Mouse (Mus musculus): ENCODE measurements around the gene 1700088E04Rik. TPM values are rescaled to one million over a fixed set of nuclear protein-coding genes. Genes with fewer than 3 reads are reported as not detected.

1700088E04Rik gene
- 10 to 100 TPM; 12.4 to 13.5 TPM for total RNA-seq (2021)
- long read RNA-seq, experiment 1, partial matches to known transcripts: 1 of 6 reads
- long read RNA-seq, experiment 1, other reads (novel, unspliced or antisense): 0 of 6 reads
- long read RNA-seq, experiment 2, transcript 1700088E04Rik-211 (6 exons, 691 nt): major isoform, 6 of 13 reads
- long read RNA-seq, experiment 2, partial matches to known transcripts: 1 of 13 reads
- long read RNA-seq, experiment 2, other reads (novel, unspliced or antisense): 3 of 13 reads

DNA sequence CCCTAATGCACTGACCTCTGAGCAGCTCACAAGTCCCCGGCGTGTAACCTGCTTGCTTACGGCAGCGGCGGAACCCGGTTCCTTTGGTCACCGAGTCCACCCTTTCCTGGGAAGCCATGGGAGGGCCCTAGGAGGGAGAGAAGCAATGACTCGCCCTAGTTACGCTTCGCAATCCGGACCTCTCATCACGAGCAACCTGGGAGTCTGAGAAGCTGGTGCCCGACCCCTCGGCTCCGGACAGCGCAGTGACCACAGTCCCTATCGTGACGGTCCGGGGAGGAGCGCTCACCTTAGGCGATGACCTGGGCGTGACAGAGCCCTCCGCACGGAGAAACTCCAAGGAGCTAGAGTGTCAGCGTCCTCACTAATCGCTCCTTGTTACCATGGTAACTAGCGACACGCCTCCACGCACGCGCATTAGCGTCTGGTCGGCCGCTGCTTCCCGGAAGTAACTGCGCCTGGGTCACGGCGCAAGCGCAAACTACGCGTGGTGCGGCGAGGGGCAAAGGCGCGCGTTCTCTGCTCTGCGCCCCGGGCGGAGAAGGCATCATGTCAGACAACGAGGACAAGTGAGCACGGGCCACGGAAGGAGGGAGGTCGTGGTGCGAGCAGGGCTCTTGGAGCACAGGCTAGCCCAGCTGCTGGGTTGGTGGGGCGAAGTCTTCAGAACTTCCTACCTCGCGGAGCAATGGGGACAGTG, at the start of gene 1700088E04Rik, which contains the start of gene Polr2f:
TSS of gene 1700088E04Rik (minus strand) at position 388 of the 700 bp plus-strand sequence.
TSS of gene Polr2f (plus strand) at position 144 of the 700 bp plus-strand sequence.
- peak; percentile 96 to 97 for DNase-seq (ENCODE audit: low spot score in 2 of 2)

DNA sequence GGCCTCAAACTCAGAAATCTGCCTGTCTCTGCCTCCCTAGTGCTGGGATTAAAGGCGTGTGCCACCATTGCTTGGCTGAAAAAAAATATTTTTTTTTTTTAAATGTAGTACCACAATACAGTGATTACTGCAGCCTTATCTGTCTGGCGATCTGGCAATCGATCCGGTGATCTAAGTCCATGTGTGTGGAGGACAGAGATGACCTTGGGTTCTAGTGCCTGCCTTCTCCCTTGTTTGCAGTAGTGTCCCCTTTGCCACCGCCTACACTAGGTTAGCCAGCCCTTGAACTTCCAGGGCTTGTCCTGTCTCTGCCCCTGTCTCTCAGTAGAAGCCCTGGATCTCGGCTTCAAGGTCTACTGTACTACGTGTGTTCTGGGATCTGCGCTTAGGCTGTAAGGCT, 46.8 kb upstream of the 1700088E04Rik start:
- DNase-seq (ENCODE audit: low spot score in 2 of 2): no peak

- DNase-seq (ENCODE audit: low spot score in 2 of 2): no peak
These were observed 44.2 kb upstream of the 1700088E04Rik start for GRCm38 (mm10) chr15:79185213-79185612.

DNA sequence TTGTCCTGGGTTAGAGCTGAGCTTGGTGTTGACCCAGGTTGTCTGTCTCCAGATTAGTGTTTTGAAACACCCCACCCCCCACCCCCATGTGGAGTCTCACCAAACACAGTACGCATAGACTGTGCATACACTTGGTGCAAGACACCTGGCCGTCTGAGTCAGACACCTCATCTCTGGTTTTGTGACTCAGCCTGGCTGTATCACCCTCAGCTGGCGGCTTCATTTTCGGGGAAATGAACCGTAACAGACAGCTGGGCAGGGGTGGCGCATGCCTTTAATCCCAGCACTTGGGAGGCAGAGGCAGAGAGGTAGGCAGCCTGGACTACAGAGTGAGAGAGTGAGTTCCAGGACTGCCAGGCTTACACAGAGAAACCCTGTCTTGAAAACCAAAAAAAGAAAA, 35.9 kb upstream of the 1700088E04Rik start:
- no peak for DNase-seq (ENCODE audit: low spot score in 2 of 2)

- DNase-seq (ENCODE audit: low spot score in 2 of 2): no peak
These were observed 25.7 kb upstream of the 1700088E04Rik start for GRCm38 (mm10) chr15:79166712-79167111.

- DNase-seq (ENCODE audit: low spot score in 2 of 2): no peak
These were observed 24.1 kb upstream of the 1700088E04Rik start, which contains the start of gene Sox10 for GRCm38 (mm10) chr15:79165140-79165539. TSS of gene Sox10 (minus strand) at chr15:79165240.

DNA sequence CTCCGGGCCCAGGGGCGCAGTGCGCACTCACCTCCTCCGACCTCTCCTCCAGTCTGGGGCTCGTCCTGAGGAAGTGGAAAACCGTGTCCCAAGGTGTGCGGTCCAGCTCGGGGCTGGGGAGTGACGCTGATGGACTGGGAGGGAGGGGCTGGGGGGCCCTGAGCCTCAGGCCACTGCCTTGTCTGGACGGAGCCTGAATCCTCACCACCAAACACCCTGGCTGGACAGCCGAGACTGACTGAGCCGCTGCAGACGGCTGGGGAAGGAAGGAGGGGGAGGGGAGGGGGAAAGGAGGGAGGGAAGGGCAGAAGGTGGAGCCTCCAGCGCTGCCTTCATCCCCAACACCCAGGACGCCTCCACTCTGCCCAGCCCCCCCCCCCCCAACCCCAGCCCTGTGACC, 23.2 kb upstream of the 1700088E04Rik start:
- DNase-seq (ENCODE audit: low spot score in 2 of 2): no peak

DNA sequence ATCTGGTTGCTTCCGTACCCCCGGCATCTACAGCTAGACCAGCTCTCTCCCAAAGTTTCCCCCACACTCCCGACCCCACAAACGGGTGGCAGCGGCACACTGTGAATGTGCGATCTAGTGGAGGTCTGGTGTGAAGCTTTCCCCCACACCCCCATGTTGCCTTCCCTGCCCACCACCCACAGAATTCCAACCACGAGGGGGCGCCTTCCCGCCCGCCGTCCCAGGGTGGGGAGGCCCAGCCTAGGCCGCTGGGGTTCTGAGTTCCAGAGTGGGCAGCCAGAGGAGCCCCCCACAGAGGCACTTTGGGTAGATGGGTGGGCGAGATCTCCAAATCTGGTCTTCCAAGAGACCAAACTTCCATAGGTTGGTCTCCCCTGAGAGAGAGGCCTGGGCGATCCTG, 21.8 kb upstream of the 1700088E04Rik start:
- DNase-seq (ENCODE audit: low spot score in 2 of 2): no peak

GRCm38 (mm10) chr15:79162301-79162700, 21.2 kb upstream of the 1700088E04Rik start:
- DNase-seq (ENCODE audit: low spot score in 2 of 2): no peak

- DNase-seq (ENCODE audit: low spot score in 2 of 2): no peak
These were observed 14.5 kb upstream of the 1700088E04Rik start for GRCm38 (mm10) chr15:79155572-79155971.

DNA sequence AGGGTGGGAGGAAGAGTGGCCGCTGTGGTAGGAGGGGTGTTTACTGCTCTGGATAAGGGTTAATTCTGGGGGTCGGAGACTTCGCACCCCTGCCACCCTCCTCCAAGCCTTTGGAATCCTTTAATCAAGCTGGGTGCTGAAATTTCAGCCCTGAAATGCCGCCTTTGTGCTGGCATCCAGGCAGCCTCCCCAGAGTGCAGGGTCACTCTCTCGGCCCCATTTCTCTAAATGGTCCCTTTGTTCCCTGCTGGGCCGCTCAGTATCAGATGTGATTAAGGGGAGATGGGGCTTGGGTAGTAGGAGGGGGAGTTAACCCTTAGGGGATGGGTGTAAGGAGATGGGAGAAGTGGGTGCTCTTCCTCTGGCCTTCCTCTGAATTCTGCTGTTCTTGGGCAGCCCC, 11.7 kb upstream of the 1700088E04Rik start:
- DNase-seq (ENCODE audit: low spot score in 2 of 2): peak in 1 of 2 experiments; percentile 45

- DNase-seq (ENCODE audit: low spot score in 2 of 2): peak in 1 of 2 experiments; percentile 33
These were observed 10.8 kb upstream of the 1700088E04Rik start for GRCm38 (mm10) chr15:79151881-79152280.

DNA sequence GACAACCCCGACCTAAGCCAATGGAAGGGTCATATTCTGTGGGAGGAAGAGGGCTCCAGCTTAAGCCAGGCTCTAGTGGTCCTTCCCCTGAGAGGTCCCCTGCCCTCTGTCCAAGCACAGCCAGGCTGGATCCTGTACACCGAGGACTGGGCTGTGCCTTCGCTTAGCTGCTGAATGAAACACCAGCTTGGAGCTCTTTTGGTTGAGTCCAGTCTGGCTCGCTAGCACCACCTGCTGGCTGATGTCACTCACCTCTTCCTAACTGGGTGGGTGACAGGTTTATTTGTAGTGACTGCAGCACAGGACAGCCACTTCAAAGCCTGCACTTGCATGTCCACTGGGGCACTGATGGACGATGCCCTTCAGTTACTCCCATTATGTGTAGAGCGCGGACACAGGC, 7.5 kb upstream of the 1700088E04Rik start:
- peak; percentile 76 to 83 for DNase-seq (ENCODE audit: low spot score in 2 of 2)

- no peak for DNase-seq (ENCODE audit: low spot score in 2 of 2)
These were observed 4.5 kb upstream of the 1700088E04Rik start for GRCm38 (mm10) chr15:79145522-79145921.

DNA sequence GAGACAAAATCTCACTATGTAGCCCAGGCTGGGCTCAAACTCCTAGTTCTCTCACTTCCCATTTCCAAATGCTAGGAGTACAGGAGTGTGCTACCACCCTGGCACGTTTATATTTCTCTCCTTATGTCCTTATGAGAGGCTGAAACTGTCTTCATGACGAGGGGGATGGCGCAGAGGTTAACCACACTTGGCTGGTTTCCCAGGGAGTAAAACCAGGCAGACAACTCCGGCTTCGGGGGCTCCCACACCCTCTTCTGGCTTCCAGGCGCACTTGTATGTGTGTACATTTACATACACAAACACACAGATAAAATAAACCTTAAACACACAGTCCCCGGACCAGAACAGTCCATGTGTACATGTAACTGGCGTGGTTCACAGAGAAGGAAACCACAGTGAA, 3.0 kb upstream of the 1700088E04Rik start:
- no peak for DNase-seq (ENCODE audit: low spot score in 2 of 2)

DNA sequence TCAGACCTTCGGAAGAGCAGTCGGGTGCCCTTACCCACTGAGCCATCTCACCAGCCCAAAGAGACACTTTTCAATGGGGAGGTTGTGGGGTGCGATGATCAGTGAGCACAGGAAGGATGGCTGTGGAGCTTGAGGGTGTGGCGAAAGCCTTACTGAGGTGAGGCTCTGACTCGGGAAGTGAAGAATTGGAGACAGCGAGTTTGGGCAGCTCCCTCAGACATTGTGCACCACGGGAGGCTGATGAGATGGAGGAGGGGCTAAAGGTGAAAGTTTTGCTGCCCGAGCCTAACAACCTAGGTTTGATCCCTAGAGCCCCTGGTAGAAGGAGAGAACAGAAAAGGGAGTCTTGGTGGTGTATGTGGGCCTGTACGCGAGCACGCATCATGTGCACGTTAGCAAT, 2.3 kb upstream of the 1700088E04Rik start:
- DNase-seq (ENCODE audit: low spot score in 2 of 2): no peak

DNA sequence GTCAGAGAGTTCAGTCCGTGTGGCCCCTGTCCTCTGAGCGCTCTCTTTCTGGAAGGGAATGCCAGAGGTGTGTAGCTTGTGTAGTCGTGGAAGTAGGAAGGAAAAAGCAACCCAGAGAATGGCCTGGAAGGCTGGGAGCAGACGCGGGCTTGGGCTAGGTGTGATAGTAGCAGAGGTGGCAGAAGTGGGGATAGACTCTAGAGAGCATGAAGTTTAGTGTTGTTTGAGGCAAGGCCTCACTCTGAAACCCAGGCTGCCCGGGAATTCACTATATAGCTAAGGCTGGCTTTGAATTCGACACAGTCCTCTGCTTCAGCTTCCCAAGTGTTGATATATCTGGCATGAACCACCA, 489 bp upstream of the 1700088E04Rik start:
- no peak for DNase-seq (ENCODE audit: low spot score in 2 of 2)

- no peak for DNase-seq (ENCODE audit: low spot score in 2 of 2)
These were observed 1.4 kb downstream of the 1700088E04Rik start for GRCm38 (mm10) chr15:79139640-79140039.

GRCm38 (mm10) chr15:79135783-79136575, 5.1 kb downstream of the 1700088E04Rik start:
- no peak for DNase-seq (ENCODE audit: low spot score in 2 of 2)

DNA sequence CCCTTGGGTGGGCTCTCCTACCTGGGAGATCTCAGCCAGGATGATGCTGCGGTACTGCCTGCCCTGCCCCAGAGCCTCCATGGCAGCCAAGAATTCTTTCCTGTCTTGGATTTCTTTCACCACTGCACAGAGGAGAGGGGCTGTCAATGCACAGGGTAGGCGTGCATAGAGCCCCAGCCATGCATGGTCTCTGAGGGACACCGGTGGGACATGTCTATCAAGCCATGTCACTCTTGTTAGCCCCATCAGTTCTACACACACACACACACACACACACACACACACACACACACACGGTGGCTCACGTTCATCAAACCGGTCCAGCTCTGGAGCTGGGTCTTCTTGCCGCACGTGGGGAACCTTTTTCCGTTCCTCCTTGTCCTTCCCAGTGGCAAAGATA, 5.7 kb downstream of the 1700088E04Rik start:
- no peak for DNase-seq (ENCODE audit: low spot score in 2 of 2)

- DNase-seq (ENCODE audit: low spot score in 2 of 2): no peak
These were observed 6.4 kb downstream of the 1700088E04Rik start for GRCm38 (mm10) chr15:79134496-79135270.

Measured in layer of hippocampus, postnatal 14 days (tissue).